ENCODE assay signal across 13 mouse cellular contexts in genomic region chr6:144903156-144903555, GRCm38 (mm10).
A peak's percentile ranks its signal among the peaks of the same experiment; 100 is the strongest.
DNase-seq lines count a peak whose midpoint lies in the region; ATAC-seq and TF ChIP-seq lines count a peak whose summit lies in the region.
"Had no signal": no experiment of that assay in that cellular context is flagged by ENCODE, and none has a peak within 500 bp of the region (broad histone marks: within the 10 kb centered on the region; RNA-seq: fewer than 3 reads in every experiment).

No protein-coding gene starts in this region.

- 50% methylated on average over 10 of the region's 10 CpGs for WGBS in hindbrain, embryonic 10.5 days
- 38% methylated on average over 10 of the region's 10 CpGs for WGBS in hindbrain, postnatal 0 days
- 21% methylated on average over 10 of the region's 10 CpGs for WGBS in liver, embryonic 15.5 days (ENCODE audit: insufficient replicate concordance)
- WGBS in intestine, postnatal 0 days = 72% methylated on average over 10 of the region's 10 CpGs

- DNase-seq in hindbrain, embryonic 10.5 days (ENCODE audit: low spot score) = no peak
- DNase-seq in hindbrain, postnatal 0 days (ENCODE audit: low spot score) = no peak
- peak; percentile 44 for DNase-seq in splenic B cell, adult 2 months (ENCODE audit: low read depth, low spot score)
- no peak for DNase-seq in kidney, postnatal 25 days
- no peak for DNase-seq in kidney, adult 8-10 months
- DNase-seq: forebrain, postnatal 0 days had no signal

- H3K4me1 ChIP-seq in hindbrain, embryonic 10.5 days (replicated peaks) = peaks cover 24% of the 10 kb centered on the region
- H3K4me1 ChIP-seq in hindbrain, postnatal 0 days (ENCODE audit: insufficient read depth, low read length) = peaks cover 8% of the 10 kb centered on the region; the same call in 1 of the 2 replicates
- H3K4me1 ChIP-seq in liver, embryonic 15.5 days (replicated peaks) = peaks cover 29% of the 10 kb centered on the region
- H3K4me1 ChIP-seq in intestine, postnatal 0 days (replicated peaks; ENCODE audit: control insufficient read depth, insufficient read depth, low read length) = no peaks in the 10 kb centered on the region

- H3K27me3 ChIP-seq in hindbrain, embryonic 10.5 days (ENCODE audit: insufficient read depth, poor library complexity, severe bottlenecking) = no peaks in the 10 kb centered on the region
- no peaks in the 10 kb centered on the region for H3K27me3 ChIP-seq in hindbrain, postnatal 0 days (ENCODE audit: insufficient read depth, low read length)
- H3K27me3 ChIP-seq in liver, embryonic 15.5 days = peaks cover 20% of the 10 kb centered on the region; the same call in 1 of the 2 replicates
- H3K27me3 ChIP-seq in splenic B cell, adult 2 months (ENCODE audit: control insufficient read depth, insufficient read depth, low read length, poor library complexity, severe bottlenecking) = no peaks in the 10 kb centered on the region
- H3K27me3 ChIP-seq in intestine, postnatal 0 days (replicated peaks; ENCODE audit: control insufficient read depth, insufficient read depth, low read length) = no peaks in the 10 kb centered on the region
- H3K27me3 ChIP-seq: limb, embryonic 13.5 days; midbrain, embryonic 12.5 days had no signal

- H3K4me3 ChIP-seq in hindbrain, embryonic 10.5 days = no peak overlapping the region
- H3K4me3 ChIP-seq in hindbrain, postnatal 0 days (ENCODE audit: low read length) = no peak overlapping the region
- no peak overlapping the region for H3K4me3 ChIP-seq in liver, embryonic 15.5 days (replicated peaks)
- H3K4me3 ChIP-seq in intestine, postnatal 0 days (ENCODE audit: low read depth, low read length) = no peak overlapping the region
- H3K4me3 ChIP-seq: embryonic facial prominence, embryonic 13.5 days; limb, embryonic 13.5 days; midbrain, embryonic 12.5 days; neural tube, embryonic 15.5 days had no signal

- no peak overlapping the region for H3K9ac ChIP-seq in hindbrain, postnatal 0 days (replicated peaks; ENCODE audit: low read length)
- no peak overlapping the region for H3K9ac ChIP-seq in liver, embryonic 15.5 days
- no peak overlapping the region for H3K9ac ChIP-seq in intestine, postnatal 0 days (ENCODE audit: low read depth, low read length)
- H3K9ac ChIP-seq: embryonic facial prominence, embryonic 13.5 days; forebrain, postnatal 0 days; limb, embryonic 13.5 days; midbrain, embryonic 12.5 days; neural tube, embryonic 15.5 days had no signal

- no peaks in the 10 kb centered on the region for H3K9me3 ChIP-seq in hindbrain, embryonic 10.5 days
- no peaks in the 10 kb centered on the region for H3K9me3 ChIP-seq in hindbrain, postnatal 0 days (ENCODE audit: low read length)
- H3K9me3 ChIP-seq in liver, embryonic 15.5 days (replicated peaks) = no peaks in the 10 kb centered on the region
- no peaks in the 10 kb centered on the region for H3K9me3 ChIP-seq in intestine, postnatal 0 days (ENCODE audit: control insufficient read depth)
- H3K9me3 ChIP-seq: embryonic facial prominence, embryonic 13.5 days; limb, embryonic 13.5 days; midbrain, embryonic 12.5 days; neural tube, embryonic 15.5 days had no signal

- ATAC-seq in hindbrain, postnatal 0 days = no peak
- ATAC-seq in CD4-positive, CD25-positive, alpha-beta regulatory T cell, adult 4 months = peak; percentile 66
- ATAC-seq in liver, embryonic 15.5 days (ENCODE audit: insufficient read depth) = no peak
- no peak for ATAC-seq in intestine, postnatal 0 days
- ATAC-seq: forebrain, postnatal 0 days had no signal

- peak overlapping the region; percentile 64; the same call in 1 of the 2 replicates for H3K27ac ChIP-seq in hindbrain, embryonic 10.5 days
- no peak overlapping the region for H3K27ac ChIP-seq in hindbrain, postnatal 0 days
- H3K27ac ChIP-seq in liver, embryonic 15.5 days (replicated peaks) = peak overlapping the region; percentile 83
- H3K27ac ChIP-seq in intestine, postnatal 0 days (ENCODE audit: low read depth, low read length) = no peak overlapping the region
- H3K27ac ChIP-seq: embryonic facial prominence, embryonic 13.5 days; midbrain, embryonic 12.5 days; neural tube, embryonic 15.5 days had no signal

- no peak for TF ChIP-seq CTCF in hindbrain, postnatal 0 days (IDR thresholded peaks at IDR 0.05; ENCODE audit: low read depth)
- no peak for TF ChIP-seq CTCF in intestine, postnatal 0 days (IDR thresholded peaks at IDR 0.05; ENCODE audit: low read depth)

- no peaks in the 10 kb centered on the region for H3K36me3 ChIP-seq in hindbrain, embryonic 10.5 days
- H3K36me3 ChIP-seq in hindbrain, postnatal 0 days (ENCODE audit: insufficient read depth, low read length) = no peaks in the 10 kb centered on the region
- no peaks in the 10 kb centered on the region for H3K36me3 ChIP-seq in liver, embryonic 15.5 days (replicated peaks)
- H3K36me3 ChIP-seq in splenic B cell, adult 2 months (ENCODE audit: control insufficient read depth, insufficient read depth, low read length, poor library complexity, severe bottlenecking) = no peaks in the 10 kb centered on the region
- no peaks in the 10 kb centered on the region for H3K36me3 ChIP-seq in intestine, postnatal 0 days (ENCODE audit: control insufficient read depth, insufficient read depth)
- H3K36me3 ChIP-seq: embryonic facial prominence, embryonic 13.5 days; limb, embryonic 13.5 days; midbrain, embryonic 12.5 days; neural tube, embryonic 15.5 days had no signal

- no peak overlapping the region for H3K4me2 ChIP-seq in hindbrain, postnatal 0 days (ENCODE audit: low read depth, low read length)
- peak overlapping the region; percentile 72 for H3K4me2 ChIP-seq in liver, embryonic 15.5 days
- no peak overlapping the region for H3K4me2 ChIP-seq in intestine, postnatal 0 days (replicated peaks; ENCODE audit: low read depth)
- H3K4me2 ChIP-seq: embryonic facial prominence, embryonic 13.5 days; limb, embryonic 13.5 days; midbrain, embryonic 12.5 days; neural tube, embryonic 15.5 days had no signal

Comparison
In these comparisons a context has a peak if more than half of its experiments do, and no peak if none do; other contexts are left out.
1. H3K27ac ChIP-seq: peak in hindbrain, embryonic 10.5 days (single experiment) and liver, embryonic 15.5 days (single experiment); none in hindbrain, postnatal 0 days (single experiment) and intestine, postnatal 0 days (single experiment).